Mouse (Mus musculus) T-cell, adult 66 days (primary cell): Measurements from ENCODE around the gene Usp1. TPM values are rescaled to one million over a fixed set of nuclear protein-coding genes. Genes with fewer than 3 reads are reported as not detected.

ENCODE experiments used
- total RNA-seq, 2 experiments: library from RNA; stranded (reverse); gene quantifications; 3 replicates in 1 of 2; 4 replicates in 1 of 2; pipeline ENCODE4 v1.2.4; 2023

Gene Usp1
- 10 to 100 TPM; 49.8 to 55.4 TPM for total RNA-seq

DNA sequence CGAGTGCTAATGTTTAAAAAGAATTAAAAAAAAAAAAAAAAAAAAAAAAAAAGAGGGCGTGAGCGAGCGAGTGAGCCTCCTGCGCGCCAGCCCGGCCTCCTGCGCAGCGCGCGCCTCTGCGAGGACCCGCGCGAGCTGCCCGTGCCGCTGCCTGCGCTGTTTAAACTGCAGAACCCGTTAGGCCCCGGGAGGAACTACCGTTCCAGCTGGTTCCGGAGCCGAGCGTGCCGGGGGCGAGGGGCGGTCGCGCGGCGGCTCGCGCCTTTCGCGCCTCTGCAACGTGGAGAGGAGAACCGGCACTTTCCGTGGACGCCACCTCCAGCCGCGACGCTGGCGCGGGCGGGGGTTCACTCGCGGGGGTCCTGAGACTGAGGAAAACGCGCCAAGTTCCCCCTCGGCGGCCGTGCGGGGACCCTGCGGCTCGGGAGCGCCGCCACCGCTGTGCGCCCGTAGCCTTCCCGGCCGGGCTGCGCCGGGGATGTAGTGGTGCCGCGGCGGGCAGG lies at the start of gene Usp1:
Gene Usp1, plus strand, starts transcription at position 243 of the 503 bp plus-strand sequence.

Other genes starting within 250 kb of the Usp1 start
- under 1 TPM in 1 of 2 experiments, not detected in 1; 0.50 TPM for gene L1td1, start 197.1 kb upstream of the Usp1 start, total RNA-seq
- gene Kank4, start 106.3 kb upstream of the Usp1 start, total RNA-seq: not detected
- gene I0C0044D17Rik, start 100.0 kb upstream of the Usp1 start, total RNA-seq: not detected
- not detected for gene Angptl3, start 107.1 kb downstream of the Usp1 start, total RNA-seq
- gene Dock7, start 197.1 kb downstream of the Usp1 start, total RNA-seq: 1 to 10 TPM; 1.1 to 2.0 TPM